18 mouse cellular contexts compared by ENCODE assay signal in genomic region chr13:95697874-95698273, GRCm38 (mm10). TPM values are rescaled to one million over a fixed set of nuclear protein-coding genes. Genes with fewer than 3 reads are reported as not detected.
DNase-seq lines count a peak whose midpoint lies in the region; ATAC-seq and TF ChIP-seq lines count a peak whose summit lies in the region.
"Had no signal": no experiment of that assay in that cellular context is flagged by ENCODE, and none has a peak within 500 bp of the region (broad histone marks: within the 10 kb centered on the region; RNA-seq: fewer than 3 reads in every experiment).

No protein-coding gene starts in this region.

- H3K27me3 ChIP-seq in lung, embryonic 14.5 days (ENCODE audit: insufficient read depth, low read length) = no peaks in the 10 kb centered on the region
- no peaks in the 10 kb centered on the region for H3K27me3 ChIP-seq in forebrain, embryonic 13.5 days
- H3K27me3 ChIP-seq: limb, embryonic 13.5 days had no signal

- no peak overlapping the region for H3K9ac ChIP-seq in lung, embryonic 14.5 days
- no peak overlapping the region for H3K9ac ChIP-seq in forebrain, embryonic 13.5 days
- H3K9ac ChIP-seq: limb, embryonic 13.5 days had no signal

- DNase-seq in lung, embryonic 14.5 days = peak; percentile 15
- no peak for DNase-seq in lung, adult 18-20 months
- DNase-seq in testis, postnatal 14 days (ENCODE audit: low spot score) = no peak
- DNase-seq: cerebellum, adult 2 months; heart, adult 2 months; heart, postnatal 36 days; right cerebral cortex, adult 18-20 months had no signal

- TF ChIP-seq POLR2A in bone marrow, adult 2 months (IDR thresholded peaks at IDR 0.05; ENCODE audit: borderline replicate concordance, control insufficient read depth, low read depth, low read length) = no peak

- H3K4me1 ChIP-seq in lung, embryonic 14.5 days (ENCODE audit: insufficient read depth) = no peaks in the 10 kb centered on the region
- H3K4me1 ChIP-seq in bone marrow, adult 2 months (ENCODE audit: control insufficient read depth, insufficient read depth, low read length) = no peaks in the 10 kb centered on the region
- H3K4me1 ChIP-seq in forebrain, embryonic 13.5 days = peaks cover 16% of the 10 kb centered on the region
- H3K4me1 ChIP-seq: midbrain, embryonic 10.5 days had no signal

- no peaks in the 10 kb centered on the region for H3K9me3 ChIP-seq in lung, embryonic 14.5 days (ENCODE audit: low read depth, low read length)
- H3K9me3 ChIP-seq in forebrain, embryonic 13.5 days (replicated peaks) = no peaks in the 10 kb centered on the region
- H3K9me3 ChIP-seq: limb, embryonic 13.5 days; midbrain, embryonic 10.5 days had no signal

- ATAC-seq in lung, embryonic 14.5 days (ENCODE audit: insufficient read depth) = no peak
- ATAC-seq in hematopoietic stem cell, adult 5-6 weeks (replicated peaks in 1 of 2; ENCODE audit: insufficient read depth in 1 of 2, low FRiP score in 2 of 2, low TSS enrichment in 1 of 2, low read depth in 1 of 2, poor library complexity in 2 of 2, severe bottlenecking in 2 of 2) = peak; percentile 56 to 68
- peak; percentile 62 for ATAC-seq in megakaryocyte progenitor cell, adult 5-6 weeks (replicated peaks; ENCODE audit: poor library complexity)
- ATAC-seq in forebrain, embryonic 13.5 days = no peak
- ATAC-seq: forebrain, embryonic 16.5 days; hindbrain, postnatal 0 days; intestine, postnatal 0 days had no signal

- no peak for TF ChIP-seq CTCF in lung, embryonic 14.5 days (IDR thresholded peaks at IDR 0.05; ENCODE audit: low read depth)
- no peak for TF ChIP-seq CTCF in bone marrow, adult 2 months (IDR thresholded peaks at IDR 0.05; ENCODE audit: control insufficient read depth, insufficient read depth, low read length)

- WGBS in lung, embryonic 14.5 days = 44% methylated on average over 6 of the region's 6 CpGs
- 10% methylated on average over 6 of the region's 6 CpGs for WGBS in bone marrow, adult 2 months
- WGBS in forebrain, embryonic 13.5 days = 29% methylated on average over 6 of the region's 6 CpGs

- H3K36me3 ChIP-seq in lung, embryonic 14.5 days (ENCODE audit: insufficient read depth) = no peaks in the 10 kb centered on the region
- no peaks in the 10 kb centered on the region for H3K36me3 ChIP-seq in forebrain, embryonic 13.5 days (ENCODE audit: poor library complexity, severe bottlenecking)
- H3K36me3 ChIP-seq: limb, embryonic 13.5 days had no signal

- H3K27ac ChIP-seq in lung, embryonic 14.5 days (ENCODE audit: low read depth) = no peak overlapping the region
- H3K27ac ChIP-seq in bone marrow, adult 2 months (ENCODE audit: control insufficient read depth, insufficient read depth, low read depth, low read length, poor library complexity) = peak overlapping the region; percentile 11; the same call in 1 of the 2 replicates
- H3K27ac ChIP-seq in forebrain, embryonic 13.5 days = no peak overlapping the region
- H3K27ac ChIP-seq: heart, adult 2 months; hindbrain, postnatal 0 days; limb, embryonic 13.5 days; midbrain, embryonic 10.5 days had no signal

- H3K4me2 ChIP-seq in lung, embryonic 14.5 days = no peak overlapping the region
- H3K4me2 ChIP-seq in forebrain, embryonic 13.5 days = no peak overlapping the region
- H3K4me2 ChIP-seq: limb, embryonic 13.5 days had no signal

- no peak overlapping the region for H3K4me3 ChIP-seq in lung, embryonic 14.5 days (ENCODE audit: low read depth, low read length)
- no peak overlapping the region for H3K4me3 ChIP-seq in bone marrow, adult 2 months (replicated peaks; ENCODE audit: control insufficient read depth, low read depth, low read length)
- H3K4me3 ChIP-seq in forebrain, embryonic 13.5 days = no peak overlapping the region
- H3K4me3 ChIP-seq: erythroblast, embryonic 14.5 days; heart, adult 2 months; limb, embryonic 13.5 days; midbrain, embryonic 10.5 days had no signal

RNA-seq across cellular contexts. Expression of gene F2rl2, which starts 1.2 kb away (rescaled TPM):
- 0.91 and 1.3 TPM in 2 replicates for polyA plus RNA-seq in lung, embryonic 14.5 days (2014; fragmentation: Nextera tagmentation; extraction: Ambion mirVana)
- polyA plus RNA-seq in bone marrow, adult 2 months (2011; ENCODE audit: insufficient read depth, insufficient read length, low replicate concordance, missing spikeins) = 12.8 and 18.3 TPM in 2 replicates
- 1.4 and 1.8 TPM in 2 replicates for total RNA-seq in hematopoietic stem cell, adult 5-6 weeks (2017)
- 0.73 and 1.0 TPM in 2 replicates for total RNA-seq in megakaryocyte progenitor cell, adult 5-6 weeks (2015)
- total RNA-seq in megakaryocyte progenitor cell, adult 5-6 weeks (2017) = 0.07 TPM in 1 of 2 replicates, not detected in the other
- polyA plus RNA-seq in forebrain, embryonic 13.5 days (2015; fragmentation: Nextera tagmentation; extraction: Ambion mirVana) = 0.52 and 0.58 TPM in 2 replicates
- total RNA-seq: gastrocnemius, adult 18-20 months had no signal
- polyA plus RNA-seq: erythroblast, embryonic 14.5 days had no signal

Comparison
In these comparisons a context has a peak if more than half of its experiments do, and no peak if none do; other contexts are left out.
1. ATAC-seq: peak in hematopoietic stem cell, adult 5-6 weeks (2 of 2) and megakaryocyte progenitor cell, adult 5-6 weeks (single experiment); none in lung, embryonic 14.5 days (single experiment) and forebrain, embryonic 13.5 days (single experiment).